Mouse (Mus musculus): Measurements from ENCODE around the gene Plekha5.

Gene Plekha5

GRCm38 (mm10) chr6:140570152-140570551, 146.3 kb downstream of the Plekha5 start:
- POLR2A ChIA-PET: interaction anchor here in 1 of 4 experiments (1.7 kb wide), 1 partner anchor 28 kb away, joined by 6 read pairs; no protein-coding TSS in a partner anchor

GRCm38 (mm10) chr6:140574943-140575342, 151.1 kb downstream of the Plekha5 start:
- ChIA-PET POLR2A (no interaction called here), CTCF (interaction anchor here in 1 of 4 experiments (0.5 kb wide), 1 partner anchor 158 kb away, joined by 4 read pairs; no protein-coding TSS in a partner anchor)

More at GRCm38 (mm10) chr6:140570152-140570551, 146.3 kb downstream of the Plekha5 start:
- CTCF ChIA-PET: interaction anchor here in 1 of 4 experiments (0.6 kb wide), 1 partner anchor 55 kb away, joined by 4 read pairs; no protein-coding TSS in a partner anchor

- ChIA-PET POLR2A (interaction anchor here in 3 of 4 experiments (0.7 to 2.2 kb wide), 10 partner anchors 20 to 71 kb away, joined by 3 to 8 read pairs (median 3); no protein-coding TSS in a partner anchor), CTCF (interaction anchor here in 3 of 4 experiments (0.9 to 2.5 kb wide), 10 partner anchors 8 to 139 kb away, joined by 3 to 12 read pairs (median 4); no protein-coding TSS in a partner anchor)
These were observed 152.3 kb downstream of the Plekha5 start for GRCm38 (mm10) chr6:140576133-140576532.

- ChIA-PET POLR2A (interaction anchor here (0.6 to 2.2 kb wide), 27 partner anchors 8 to 275 kb away, joined by 3 to 17 read pairs (median 3); partner anchors contain the start of gene Aebp2 (in 1 of the 4)), CTCF (interaction anchor here in 3 of 4 experiments (0.6 to 2.5 kb wide), 13 partner anchors 9 to 576 kb away, joined by 3 to 12 read pairs (median 4); no protein-coding TSS in a partner anchor)
These were observed 153.3 kb downstream of the Plekha5 start for GRCm38 (mm10) chr6:140576961-140577821.

GRCm38 (mm10) chr6:140577822-140578170, 153.9 kb downstream of the Plekha5 start:
- CTCF ChIA-PET: interaction anchor here in 2 of 4 experiments (1.4 to 2.5 kb wide), 4 partner anchors 14 to 135 kb away, joined by 3 to 12 read pairs (median 6); no protein-coding TSS in a partner anchor
- POLR2A ChIA-PET: interaction anchor here in 3 of 4 experiments (1.0 to 2.2 kb wide), 15 partner anchors 11 to 129 kb away, joined by 3 to 17 read pairs (median 4); partner anchors contain the start of gene Aebp2 (in 1 of the 3)

- ChIA-PET POLR2A (interaction anchor here in 3 of 4 experiments (1.0 to 1.4 kb wide), 3 partner anchors 11 to 41 kb away, joined by 3 to 5 read pairs (median 3); no protein-coding TSS in a partner anchor), CTCF (interaction anchor here in 1 of 4 experiments (0.6 kb wide), 2 partner anchors 10 to 51 kb away, joined by 3 to 7 read pairs; no protein-coding TSS in a partner anchor)
These were observed 155.1 kb downstream of the Plekha5 start for GRCm38 (mm10) chr6:140578985-140579384.

- CTCF ChIA-PET: no interaction called here
- POLR2A ChIA-PET: interaction anchor here in 2 of 4 experiments (1.4 to 1.9 kb wide), 2 partner anchors 18 to 28 kb away, joined by 3 to 8 read pairs; no protein-coding TSS in a partner anchor
These were observed 156.3 kb downstream of the Plekha5 start for GRCm38 (mm10) chr6:140580170-140580569.

- CTCF ChIA-PET: interaction anchor here in 2 of 4 experiments (0.6 to 1.3 kb wide), 3 partner anchors 9 to 11 kb away, joined by 3 read pairs; no protein-coding TSS in a partner anchor
- POLR2A ChIA-PET: interaction anchor here in 3 of 4 experiments (0.7 to 2.3 kb wide), 7 partner anchors 9 to 22 kb away, joined by 3 to 10 read pairs (median 4); no protein-coding TSS in a partner anchor
These were observed 162.9 kb downstream of the Plekha5 start for GRCm38 (mm10) chr6:140586714-140587259.

- POLR2A ChIA-PET: interaction anchor here in 3 of 4 experiments (0.6 to 5.5 kb wide), 9 partner anchors 9 to 114 kb away, joined by 3 to 22 read pairs (median 4); no protein-coding TSS in a partner anchor
- CTCF ChIA-PET: interaction anchor here in 2 of 4 experiments (1.2 to 1.5 kb wide), 4 partner anchors 14 to 124 kb away, joined by 3 to 5 read pairs (median 3); no protein-coding TSS in a partner anchor
These were observed 167.5 kb downstream of the Plekha5 start for GRCm38 (mm10) chr6:140591331-140591730.

GRCm38 (mm10) chr6:140592713-140593112, 168.9 kb downstream of the Plekha5 start:
- POLR2A ChIA-PET: interaction anchor here in 1 of 4 experiments (1.3 to 5.5 kb wide), 3 partner anchors 11 to 56 kb away, joined by 4 to 22 read pairs (median 5); partner anchors contain the start of gene Aebp2
- CTCF ChIA-PET: no interaction called here

GRCm38 (mm10) chr6:140593420-140594170, 169.7 kb downstream of the Plekha5 start:
- ChIA-PET POLR2A (interaction anchor here in 3 of 4 experiments (0.6 to 5.5 kb wide), 9 partner anchors 8 to 55 kb away, joined by 3 to 24 read pairs (median 8); partner anchors contain the start of gene Aebp2 (in 1 of the 3)), CTCF (interaction anchor here in 1 of 4 experiments (1.0 kb wide), 1 partner anchor 8 kb away, joined by 7 read pairs; no protein-coding TSS in a partner anchor)

GRCm38 (mm10) chr6:140595551-140595950, 171.7 kb downstream of the Plekha5 start:
- ChIA-PET CTCF (interaction anchor here in 3 of 4 experiments (0.5 to 1.3 kb wide), 4 partner anchors 9 to 123 kb away, joined by 3 to 4 read pairs (median 4); no protein-coding TSS in a partner anchor), POLR2A (interaction anchor here (0.6 to 3.7 kb wide), 30 partner anchors 8 to 117 kb away, joined by 3 to 24 read pairs (median 3); partner anchors contain the start of gene Aebp2 (in 1 of the 4))

- ChIA-PET CTCF (interaction anchor here in 1 of 4 experiments (0.9 kb wide), 1 partner anchor 43 kb away, joined by 3 read pairs; no protein-coding TSS in a partner anchor), POLR2A (interaction anchor here in 3 of 4 experiments (0.7 to 3.7 kb wide), 12 partner anchors 7 to 90 kb away, joined by 3 to 24 read pairs (median 6); partner anchors contain the start of gene Aebp2 (in 3 of the 3))
These were observed 173.8 kb downstream of the Plekha5 start for GRCm38 (mm10) chr6:140597381-140598329.

- POLR2A ChIA-PET: interaction anchor here in 3 of 4 experiments (0.7 to 2.5 kb wide), 10 partner anchors 9 to 1913 kb away, joined by 3 to 12 read pairs (median 6); partner anchors contain the start of gene Aebp2 (in 3 of the 3)
- CTCF ChIA-PET: interaction anchor here in 1 of 4 experiments (0.9 kb wide), 1 partner anchor 44 kb away, joined by 3 read pairs; no protein-coding TSS in a partner anchor
These were observed 174.7 kb downstream of the Plekha5 start for GRCm38 (mm10) chr6:140598516-140598915.

GRCm38 (mm10) chr6:140599337-140599736, 175.5 kb downstream of the Plekha5 start:
- CTCF ChIA-PET: no interaction called here
- POLR2A ChIA-PET: interaction anchor here in 3 of 4 experiments (0.6 to 8.4 kb wide), 11 partner anchors 8 to 1912 kb away, joined by 4 to 130 read pairs (median 7); partner anchors contain the start of gene Aebp2 (in 3 of the 3)

GRCm38 (mm10) chr6:140600671-140601070, 176.8 kb downstream of the Plekha5 start:
- ChIA-PET CTCF (interaction anchor here in 3 of 4 experiments (0.6 to 0.7 kb wide), 4 partner anchors 13 to 198 kb away, joined by 3 to 5 read pairs (median 4); no protein-coding TSS in a partner anchor), POLR2A (interaction anchor here in 3 of 4 experiments (0.6 to 8.9 kb wide), 12 partner anchors 9 to 736 kb away, joined by 3 to 130 read pairs (median 6); partner anchors contain the start of gene Aebp2 (in 2 of the 3))
